Mouse (Mus musculus): ENCODE measurements around the gene Kat2b.

DNA sequence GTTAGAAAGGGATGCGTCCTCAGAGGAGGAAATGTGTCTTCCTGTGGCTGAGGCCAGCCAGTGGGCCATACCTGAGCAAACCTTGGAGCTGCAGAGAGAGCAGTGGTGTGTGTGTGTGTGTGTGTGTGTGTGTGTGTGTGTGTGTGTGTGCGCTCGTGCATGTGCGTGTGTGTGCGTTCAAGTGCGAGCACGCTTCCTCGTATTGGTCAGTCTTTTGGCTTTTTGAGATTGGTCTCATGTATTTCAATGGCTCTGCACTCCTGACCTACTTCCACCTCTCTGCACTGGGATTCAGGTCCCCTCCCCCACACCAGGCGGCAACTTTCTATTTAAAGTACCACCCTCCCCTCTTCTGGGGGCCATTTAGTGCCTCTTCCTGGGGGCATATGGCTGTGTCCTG is 12.1 kb downstream of the Kat2b start:
- TF ChIP-seq CTCF (IDR thresholded peaks at IDR 0.05; ENCODE audit: low read depth, low read length), result no peak
- no peak for TF ChIP-seq POLR2A (IDR thresholded peaks at IDR 0.05; ENCODE audit: borderline replicate concordance, low read depth, low read length)

All from bone marrow macrophage, adult 2 months (primary cell).